Mouse (Mus musculus): ENCODE data around the gene Qrfp.

The Qrfp gene

DNA sequence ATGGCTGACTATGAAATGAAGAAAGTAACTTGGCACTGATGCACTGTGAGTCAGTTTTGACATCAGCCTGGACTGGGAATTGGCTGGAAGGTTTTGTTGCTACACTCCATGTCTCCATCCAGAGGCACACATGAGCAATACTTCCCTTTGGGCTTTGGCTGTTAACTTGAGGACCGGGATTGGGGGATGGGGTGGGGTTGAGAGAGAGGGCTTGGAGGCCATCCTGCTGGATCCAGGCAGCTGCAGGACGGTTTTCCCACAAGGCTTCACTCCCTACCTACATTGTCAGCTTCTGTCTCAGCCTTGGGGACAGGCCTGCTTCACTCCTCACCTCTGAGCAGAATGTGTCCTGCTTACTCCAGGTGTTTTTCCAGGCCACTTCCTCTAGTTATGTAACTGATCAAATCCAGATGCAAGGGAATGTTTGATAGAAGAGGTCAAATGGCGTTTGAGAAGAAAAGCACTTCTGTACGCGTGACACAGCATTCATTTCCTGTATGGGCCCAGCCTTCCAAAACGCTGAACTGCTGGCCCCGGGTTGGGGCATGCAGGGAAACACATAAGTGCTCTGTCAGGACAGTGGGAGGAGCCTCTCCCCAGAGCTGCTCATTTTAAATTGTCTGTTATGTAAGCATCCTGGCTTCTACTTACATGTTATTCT lies 39.5 kb downstream of the Qrfp start:
- peaks cover 76% of the 10 kb centered on the region for H3K4me1 ChIP-seq (replicated peaks; ENCODE audit: low read depth, low read length)
- H3K9me3 ChIP-seq (ENCODE audit: low read length) = no peaks in the 10 kb centered on the region
- no peak overlapping the region for H3K4me3 ChIP-seq (replicated peaks; ENCODE audit: low read length)
- no peaks in the 10 kb centered on the region for H3K27me3 ChIP-seq (ENCODE audit: insufficient read depth, low read length)
- no peaks in the 10 kb centered on the region for H3K36me3 ChIP-seq (ENCODE audit: insufficient read depth, low read length)
- TF ChIP-seq POU5F1 (IDR thresholded peaks at IDR 0.05; ENCODE audit: borderline replicate concordance, low read length) = no peak
- TF ChIP-seq CTCF (conservative IDR thresholded peaks at IDR 0.05; ENCODE audit: low read length) = no peak
- no peak for TF ChIP-seq NANOG (IDR thresholded peaks at IDR 0.05; ENCODE audit: borderline replicate concordance, low read length)

- TF ChIP-seq CTCF (conservative IDR thresholded peaks at IDR 0.05; ENCODE audit: low read length) = no peak
- TF ChIP-seq POU5F1 (IDR thresholded peaks at IDR 0.05; ENCODE audit: borderline replicate concordance, low read length) = no peak
- TF ChIP-seq NANOG (IDR thresholded peaks at IDR 0.05; ENCODE audit: borderline replicate concordance, low read length) = no peak
- Histone ChIP-seq H3K4me1 (replicated peaks; ENCODE audit: low read depth, low read length) (peaks cover 85% of the 10 kb centered on the region), H3K9me3 (ENCODE audit: low read length) (no peaks in the 10 kb centered on the region), H3K27me3 (ENCODE audit: insufficient read depth, low read length) (no peaks in the 10 kb centered on the region), H3K4me3 (replicated peaks; ENCODE audit: low read length) (0 out of 2 replicates have a peak overlapping the region, but pooled peaks have one; percentile 0), H3K36me3 (ENCODE audit: insufficient read depth, low read length) (no peaks in the 10 kb centered on the region)
Observed at GRCm38 (mm10) chr2:31769631-31770111, 40.7 kb downstream of the Qrfp start.

GRCm38 (mm10) chr2:31769115-31769514 lies 41.3 kb downstream of the Qrfp start:
- TF ChIP-seq NANOG (IDR thresholded peaks at IDR 0.05; ENCODE audit: borderline replicate concordance, low read length) = no peak
- TF ChIP-seq POU5F1 (IDR thresholded peaks at IDR 0.05; ENCODE audit: borderline replicate concordance, low read length) = no peak
- TF ChIP-seq CTCF (conservative IDR thresholded peaks at IDR 0.05; ENCODE audit: low read length) = no peak
- H3K4me3 ChIP-seq (replicated peaks; ENCODE audit: low read length) = no peak overlapping the region
- H3K27me3 ChIP-seq (ENCODE audit: insufficient read depth, low read length) = no peaks in the 10 kb centered on the region

GRCm38 (mm10) chr2:31767815-31768214 lies 42.6 kb downstream of the Qrfp start:
- H3K27me3 ChIP-seq (ENCODE audit: insufficient read depth, low read length) = no peaks in the 10 kb centered on the region
- H3K36me3 ChIP-seq (ENCODE audit: insufficient read depth, low read length) = no peaks in the 10 kb centered on the region
- peaks cover 92% of the 10 kb centered on the region for H3K4me1 ChIP-seq (replicated peaks; ENCODE audit: low read depth, low read length)
- H3K4me3 ChIP-seq (replicated peaks; ENCODE audit: low read length) = no peak overlapping the region
- no peak for TF ChIP-seq CTCF (conservative IDR thresholded peaks at IDR 0.05; ENCODE audit: low read length)
- TF ChIP-seq POU5F1 (IDR thresholded peaks at IDR 0.05; ENCODE audit: borderline replicate concordance, low read length) = no peak
- TF ChIP-seq NANOG (IDR thresholded peaks at IDR 0.05; ENCODE audit: borderline replicate concordance, low read length) = no peak
- H3K9me3 ChIP-seq (ENCODE audit: low read length) = no peaks in the 10 kb centered on the region

More at GRCm38 (mm10) chr2:31769115-31769514, 41.3 kb downstream of the Qrfp start:
- Histone ChIP-seq H3K36me3 (ENCODE audit: insufficient read depth, low read length) (no peaks in the 10 kb centered on the region), H3K4me1 (replicated peaks; ENCODE audit: low read depth, low read length) (peaks cover 89% of the 10 kb centered on the region), H3K9me3 (ENCODE audit: low read length) (no peaks in the 10 kb centered on the region)

DNA sequence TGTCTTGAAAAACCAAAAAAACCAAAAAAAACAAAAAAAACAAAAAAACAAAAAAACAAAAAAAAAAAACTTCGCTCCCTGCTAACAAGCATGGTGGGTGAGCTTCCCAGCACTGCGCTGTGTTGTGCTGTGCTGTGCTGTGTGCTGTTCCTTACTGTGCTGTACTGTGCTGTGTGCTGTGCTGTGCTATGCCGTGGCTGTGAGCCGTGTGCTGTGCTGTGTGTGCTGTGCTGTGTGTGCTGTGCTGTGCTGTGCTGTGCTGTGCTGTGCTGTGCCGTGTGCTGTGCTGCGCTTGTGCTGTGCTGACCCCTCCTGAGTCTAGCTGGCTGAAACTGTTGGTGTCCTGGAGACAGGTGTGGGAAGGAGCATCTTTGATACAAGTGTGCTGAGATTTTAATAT lies 43.3 kb downstream of the Qrfp start:
- TF ChIP-seq NANOG (IDR thresholded peaks at IDR 0.05; ENCODE audit: borderline replicate concordance, low read length) (no peak), POU5F1 (IDR thresholded peaks at IDR 0.05; ENCODE audit: borderline replicate concordance, low read length) (no peak), CTCF (conservative IDR thresholded peaks at IDR 0.05; ENCODE audit: low read length) (no peak)
- Histone ChIP-seq H3K4me3 (replicated peaks; ENCODE audit: low read length) (no peak overlapping the region), H3K4me1 (replicated peaks; ENCODE audit: low read depth, low read length) (peaks cover 92% of the 10 kb centered on the region), H3K36me3 (ENCODE audit: insufficient read depth, low read length) (no peaks in the 10 kb centered on the region), H3K27me3 (ENCODE audit: insufficient read depth, low read length) (no peaks in the 10 kb centered on the region), H3K9me3 (ENCODE audit: low read length) (no peaks in the 10 kb centered on the region)

- Histone ChIP-seq H3K4me3 (replicated peaks; ENCODE audit: low read length) (0 out of 2 replicates have a peak overlapping the region, but pooled peaks have one; percentile 17), H3K27me3 (ENCODE audit: insufficient read depth, low read length) (no peaks in the 10 kb centered on the region), H3K36me3 (ENCODE audit: insufficient read depth, low read length) (no peaks in the 10 kb centered on the region), H3K9me3 (ENCODE audit: low read length) (no peaks in the 10 kb centered on the region), H3K4me1 (replicated peaks; ENCODE audit: low read depth, low read length) (peaks cover 87% of the 10 kb centered on the region)
- no peak for TF ChIP-seq CTCF (conservative IDR thresholded peaks at IDR 0.05; ENCODE audit: low read length)
- TF ChIP-seq POU5F1 (IDR thresholded peaks at IDR 0.05; ENCODE audit: borderline replicate concordance, low read length) = no peak
- no peak for TF ChIP-seq NANOG (IDR thresholded peaks at IDR 0.05; ENCODE audit: borderline replicate concordance, low read length)
Observed at GRCm38 (mm10) chr2:31763271-31763670, 47.1 kb downstream of the Qrfp start.

DNA sequence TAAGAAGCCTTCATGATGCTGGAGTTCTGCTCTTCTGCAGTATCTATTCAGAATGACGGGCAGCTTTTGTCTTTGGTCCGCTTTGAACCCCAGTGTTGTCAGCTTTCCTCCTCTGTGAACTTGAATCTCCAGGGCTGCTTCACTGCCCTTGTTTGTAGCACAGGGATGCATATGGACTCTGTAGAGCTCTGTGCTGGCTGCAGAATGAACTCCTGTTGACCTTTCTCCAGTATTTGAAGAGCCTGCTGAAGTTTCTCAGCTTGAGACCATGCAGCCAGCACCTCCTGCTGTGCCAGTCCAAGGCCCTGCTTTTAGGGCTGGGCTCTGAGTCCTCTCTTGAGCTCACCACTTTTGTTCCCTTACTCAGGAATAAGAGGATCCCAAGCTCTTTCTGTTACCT lies 47.5 kb downstream of the Qrfp start:
- Histone ChIP-seq H3K9me3 (ENCODE audit: low read length) (no peaks in the 10 kb centered on the region), H3K4me1 (replicated peaks; ENCODE audit: low read depth, low read length) (peaks cover 88% of the 10 kb centered on the region)

GRCm38 (mm10) chr2:31762155-31762554 lies 48.2 kb downstream of the Qrfp start:
- Histone ChIP-seq H3K9me3 (ENCODE audit: low read length) (no peaks in the 10 kb centered on the region), H3K4me1 (replicated peaks; ENCODE audit: low read depth, low read length) (peaks cover 88% of the 10 kb centered on the region), H3K27me3 (ENCODE audit: insufficient read depth, low read length) (no peaks in the 10 kb centered on the region), H3K4me3 (replicated peaks; ENCODE audit: low read length) (no peak overlapping the region), H3K36me3 (ENCODE audit: insufficient read depth, low read length) (no peaks in the 10 kb centered on the region)
- no peak for TF ChIP-seq NANOG (IDR thresholded peaks at IDR 0.05; ENCODE audit: borderline replicate concordance, low read length)
- TF ChIP-seq POU5F1 (IDR thresholded peaks at IDR 0.05; ENCODE audit: borderline replicate concordance, low read length) = no peak
- TF ChIP-seq CTCF (conservative IDR thresholded peaks at IDR 0.05; ENCODE audit: low read length) = no peak

More for the DNA sequence above, 47.5 kb downstream of the Qrfp start:
- peak; percentile 60 for TF ChIP-seq NANOG (IDR thresholded peaks at IDR 0.05; ENCODE audit: borderline replicate concordance, low read length)
- no peak for TF ChIP-seq POU5F1 (IDR thresholded peaks at IDR 0.05; ENCODE audit: borderline replicate concordance, low read length)
- no peak for TF ChIP-seq CTCF (conservative IDR thresholded peaks at IDR 0.05; ENCODE audit: low read length)
- no peaks in the 10 kb centered on the region for H3K27me3 ChIP-seq (ENCODE audit: insufficient read depth, low read length)
- H3K36me3 ChIP-seq (ENCODE audit: insufficient read depth, low read length) = no peaks in the 10 kb centered on the region
- 0 out of 2 replicates have a peak overlapping the region, but pooled peaks have one; percentile 17 for H3K4me3 ChIP-seq (replicated peaks; ENCODE audit: low read length)

All from E14TG2a.4 (cell line).